Mouse (Mus musculus) embryonic facial prominence, embryonic 14.5 days (tissue): ENCODE data around the gene Rtl6. TPM values are rescaled to one million over a fixed set of nuclear protein-coding genes. Genes with fewer than 3 reads are reported as not detected.

Experiments used
- ATAC-seq: fragments of 200-750 bp; cut with Nextera tagmentation; 2 replicates; pipeline ENCODE4 v1.8.0; 2017; ENCODE audit warnings: low read depth, moderate number of reproducible peaks, moderate TSS enrichment
- DNase-seq: peaks from one replicate; pipeline ENCODE4 v3.0.0-alpha.2; 2015; ENCODE audit warnings: low spot score
- H3K27ac ChIP-seq: fragments of 300-500 bp; sonication (generic); replicated peaks from 2 replicates; pipeline ENCODE4 v1.5.1; 2014; ENCODE audit warnings: low read depth, mild to moderate bottlenecking, low read length, moderate library complexity
- H3K27me3 ChIP-seq: fragments of 300-500 bp; sonication (generic); replicated peaks from 2 replicates; pipeline ENCODE4 v1.6.1; 2014; ENCODE audit warnings: low read length; ENCODE audit not compliant: control insufficient read depth, insufficient read depth
- H3K36me3 ChIP-seq: fragments of 300-500 bp; sonication (generic); 2 replicates; pipeline ENCODE4 v1.6.1; 2014; ENCODE audit warnings: low read length, mixed read lengths; ENCODE audit not compliant: control insufficient read depth, insufficient read depth
- H3K4me1 ChIP-seq: fragments of 300-500 bp; sonication (generic); 2 replicates; pipeline ENCODE4 v1.6.1; 2014; ENCODE audit warnings: antibody characterized with exemption, low read length; ENCODE audit not compliant: control insufficient read depth, insufficient read depth
- H3K4me2 ChIP-seq: fragments of 300-500 bp; sonication (generic); 2 replicates; pipeline ENCODE4 v1.6.1; 2014; ENCODE audit warnings: low read depth, mild to moderate bottlenecking, low read length, moderate library complexity, mixed read lengths
- H3K4me3 ChIP-seq: fragments of 300-500 bp; sonication (generic); 2 replicates; pipeline ENCODE4 v1.5.1; 2014; ENCODE audit warnings: low read depth, mild to moderate bottlenecking, low read length
- H3K9ac ChIP-seq: fragments of 300-500 bp; sonication (generic); 2 replicates; pipeline ENCODE4 v1.6.1; 2014; ENCODE audit warnings: low read depth, mild to moderate bottlenecking, low read length, moderate library complexity, mixed read lengths
- H3K9me3 ChIP-seq: fragments of 300-500 bp; sonication (generic); 2 replicates; pipeline ENCODE4 v1.6.1; 2016; ENCODE audit warnings: low read length; ENCODE audit not compliant: control insufficient read depth
- WGBS: fragments of 180-500 bp; shearing (Covaris S2); extraction: QIAGEN DNeasy Blood & Tissue Kit; methylation state at CpG from one replicate; pipeline ENCODE4 v1.1.7; 2014; 5-methylcytosine and 5-hydroxymethylcytosine counted together
- polyA plus RNA-seq: library from polyadenylated mRNA; unstranded; fragments of >200 nt; fragmentation: Nextera tagmentation; extraction: Ambion mirVana; gene quantifications from 2 replicates; pipeline ENCODE4 v1.2.1, GENCODE M21; 2014

The Rtl6 gene
- polyA plus RNA-seq, 1 experiment from 2014 or later, result 10.8 TPM

DNA sequence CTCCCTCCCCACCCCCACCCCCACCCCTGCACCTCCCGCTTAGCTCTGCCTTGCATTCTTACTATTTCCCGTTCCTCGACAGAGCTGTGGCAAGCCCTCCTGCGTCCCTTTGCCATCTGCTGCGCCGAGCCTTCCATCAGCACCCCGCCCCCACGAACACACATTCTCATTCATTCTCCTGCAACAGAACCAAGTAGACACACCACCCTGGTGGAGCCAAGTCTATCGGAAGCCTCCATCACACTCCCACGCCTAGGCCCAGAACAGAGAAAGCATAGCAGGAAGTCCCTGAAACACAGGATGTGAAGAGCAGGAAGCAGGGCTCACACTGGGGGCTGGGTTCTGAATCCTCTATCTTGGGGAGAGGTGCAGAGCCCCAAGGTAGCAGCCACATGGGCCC, 51.6 kb downstream of the Rtl6 start:
- no peaks in the 10 kb centered on the region for H3K27me3 ChIP-seq
- no peak overlapping the region for H3K27ac ChIP-seq
- no peaks in the 10 kb centered on the region for H3K9me3 ChIP-seq
- ATAC-seq (no peak), DNase-seq (no peak)
- no peaks in the 10 kb centered on the region for H3K36me3 ChIP-seq
- H3K4me3 ChIP-seq, result no peak overlapping the region
- WGBS, result 58% methylated on average over 10 of the region's 10 CpGs
- no peaks in the 10 kb centered on the region; the same call in 1 of the 2 replicates for H3K4me1 ChIP-seq
- H3K4me2 ChIP-seq, result no peak overlapping the region
- no peak overlapping the region for H3K9ac ChIP-seq

DNA sequence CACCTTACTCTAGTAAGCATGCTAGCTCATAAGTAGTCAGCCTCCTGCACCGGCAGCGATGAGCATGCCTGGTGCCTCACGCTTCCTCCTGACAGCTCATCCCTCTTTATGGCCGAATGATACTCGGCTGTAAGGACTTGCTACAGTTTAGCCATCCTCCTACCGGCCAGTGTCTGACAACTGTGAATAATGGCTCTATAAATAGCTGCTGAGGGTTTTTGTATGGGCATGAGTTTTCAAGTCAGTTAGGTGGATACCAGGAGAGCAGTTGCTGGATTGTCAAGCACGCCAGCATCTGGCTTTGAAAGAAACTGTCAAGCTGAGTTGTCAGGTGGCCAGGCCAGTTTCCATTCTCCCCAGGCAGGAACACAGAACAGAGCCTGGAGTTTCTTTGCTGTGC, 52.7 kb downstream of the Rtl6 start:
- WGBS, result 47% methylated on average over 7 of the region's 7 CpGs
- H3K9ac ChIP-seq, result no peak overlapping the region
- H3K27me3 ChIP-seq, result no peaks in the 10 kb centered on the region
- H3K4me1 ChIP-seq, result no peaks in the 10 kb centered on the region; the same call in 1 of the 2 replicates
- no peaks in the 10 kb centered on the region for H3K9me3 ChIP-seq
- DNase-seq (no peak), ATAC-seq (no peak)
- H3K4me3 ChIP-seq, result no peak overlapping the region
- H3K36me3 ChIP-seq, result no peaks in the 10 kb centered on the region
- no peak overlapping the region for H3K4me2 ChIP-seq
- no peak overlapping the region for H3K27ac ChIP-seq

Other genes starting within 250 kb of the Rtl6 start
- 2.1 and 2.4 TPM in 2 replicates for gene Parvg, start 233.8 kb downstream of the Rtl6 start, polyA plus RNA-seq
- 9.0 and 12.9 TPM in 2 replicates for gene Shisal1, start 110.7 kb downstream of the Rtl6 start, polyA plus RNA-seq
- 26.4 and 31.8 TPM in 2 replicates for gene Prr5, start 111.8 kb upstream of the Rtl6 start, polyA plus RNA-seq
- gene Arhgap8, start 162.2 kb upstream of the Rtl6 start, polyA plus RNA-seq, result 3.1 and 4.6 TPM in 2 replicates